Mouse (Mus musculus) liver, embryonic 14.5 days (tissue): ENCODE results near the gene Btg2.

Source experiments
- CTCF ChIP-seq: IDR thresholded peaks from 2 replicates; pipeline ENCODE4 v1.5.1; 2016; ENCODE audit warnings: antibody characterized with exemption, low read depth, control low read depth
- EP300 ChIP-seq: IDR thresholded peaks from 2 replicates; pipeline ENCODE4 v1.6.1; 2016; ENCODE audit warnings: antibody characterized with exemption, low read depth

DNA sequence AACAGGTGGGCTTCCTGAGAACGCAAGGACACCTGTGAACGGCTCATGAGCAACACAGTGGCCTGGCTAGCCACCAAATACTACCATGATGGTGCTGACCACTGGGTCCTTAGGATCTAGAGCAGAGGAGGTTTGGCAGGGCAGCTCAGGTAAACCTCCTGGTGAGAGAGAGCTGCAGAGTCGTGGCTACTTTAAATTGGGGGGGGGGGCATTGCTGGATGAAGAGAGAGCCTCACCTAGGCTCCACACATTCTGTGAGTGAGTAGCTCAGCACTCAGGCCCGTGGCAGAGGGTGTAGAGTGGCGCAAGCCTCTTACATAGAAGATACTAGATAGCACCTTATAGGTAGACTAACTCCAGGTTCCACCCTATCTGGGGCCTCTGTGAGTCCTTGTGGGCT, 21.5 kb upstream of the Btg2 start:
- TF ChIP-seq CTCF (no peak), EP300 (no peak)
